Mouse (Mus musculus): Measurements from ENCODE around the gene Treml2.

DNA sequence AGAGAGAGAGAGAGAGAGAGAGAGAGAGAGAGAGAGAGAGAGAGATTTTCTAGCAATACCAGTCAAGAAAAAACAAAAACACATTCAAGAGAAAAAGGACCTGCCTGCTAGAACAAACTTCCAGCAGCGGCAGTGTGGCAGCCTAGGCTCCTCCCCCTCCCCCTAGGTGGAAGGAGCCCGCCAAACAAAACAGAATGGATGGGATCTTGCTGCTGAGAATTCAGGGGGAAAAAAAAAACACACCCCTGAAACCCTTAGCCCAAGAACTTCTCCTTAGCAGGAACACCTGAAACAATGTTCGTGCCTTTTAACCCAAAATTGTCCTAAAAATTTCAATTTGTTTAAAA is 17.6 kb upstream of the Treml2 start:
- TF ChIP-seq CTCF (IDR thresholded peaks at IDR 0.05; ENCODE audit: borderline replicate concordance, insufficient read depth, low read depth, low read length) (no peak), POLR2A (IDR thresholded peaks at IDR 0.05; ENCODE audit: borderline replicate concordance, insufficient read depth, low read length) (no peak)
